Mouse (Mus musculus) neural tube, embryonic 11.5 days (tissue): ENCODE results near the gene Rras2. TPM values are rescaled to one million over a fixed set of nuclear protein-coding genes. Genes with fewer than 3 reads are reported as not detected.

Experiments used
- ATAC-seq: fragments of 200-750 bp; cut with Nextera tagmentation; 2 replicates; pipeline ENCODE4 v1.8.0; 2017; ENCODE audit warnings: moderate number of reproducible peaks, mild to moderate bottlenecking, moderate TSS enrichment, moderate library complexity; ENCODE audit not compliant: insufficient read depth, low FRiP score, low TSS enrichment
- DNase-seq: peaks from one replicate; pipeline ENCODE4 v3.0.0-alpha.2; 2015; ENCODE audit warnings: low spot score
- H3K27ac ChIP-seq: fragments of 300-500 bp; sonication (generic); 2 replicates; pipeline ENCODE4 v1.5.1; 2014; ENCODE audit warnings: low read depth, mild to moderate bottlenecking, low read length
- H3K27me3 ChIP-seq: fragments of 300-500 bp; sonication (generic); 2 replicates; pipeline ENCODE4 v1.6.1; 2014; ENCODE audit warnings: mild to moderate bottlenecking, low read length, mixed read lengths; ENCODE audit not compliant: control insufficient read depth, insufficient read depth
- H3K36me3 ChIP-seq: fragments of 300-500 bp; sonication (generic); 2 replicates; pipeline ENCODE4 v1.6.1; 2014; ENCODE audit warnings: mild to moderate bottlenecking, low read length, moderate library complexity, mixed read lengths; ENCODE audit not compliant: control insufficient read depth, insufficient read depth
- H3K4me1 ChIP-seq: fragments of 300-500 bp; sonication (generic); 2 replicates; pipeline ENCODE4 v1.6.1; 2014; ENCODE audit warnings: low read length, mixed read lengths; ENCODE audit not compliant: control insufficient read depth, insufficient read depth
- H3K4me2 ChIP-seq: fragments of 300-500 bp; sonication (generic); 2 replicates; pipeline ENCODE4 v1.6.1; 2014; ENCODE audit warnings: low read depth, mild to moderate bottlenecking, moderate library complexity
- H3K4me3 ChIP-seq: fragments of 300-500 bp; sonication (generic); 2 replicates; pipeline ENCODE4 v1.5.1; 2014; ENCODE audit warnings: low read depth, low read length
- H3K9ac ChIP-seq: fragments of 300-500 bp; sonication (generic); 2 replicates; pipeline ENCODE4 v1.6.1; 2014; ENCODE audit warnings: mild to moderate bottlenecking, low read length
- H3K9me3 ChIP-seq: fragments of 300-500 bp; sonication (generic); 2 replicates; pipeline ENCODE4 v1.6.1; 2016; ENCODE audit warnings: low read length; ENCODE audit not compliant: control insufficient read depth
- WGBS: fragments of 180-500 bp; shearing (Covaris S2); extraction: QIAGEN DNeasy Blood & Tissue Kit; methylation state at CpG from one replicate; pipeline ENCODE4 v1.1.7; 2014; 5-methylcytosine and 5-hydroxymethylcytosine counted together
- polyA plus RNA-seq: library from polyadenylated mRNA; unstranded; fragments of >200 nt; fragmentation: Nextera tagmentation; extraction: Ambion mirVana; gene quantifications from 2 replicates; pipeline ENCODE4 v1.2.1, GENCODE M21; 2014

Gene Rras2
- polyA plus RNA-seq, 1 experiment from 2014 or later = 25.4 TPM

DNA sequence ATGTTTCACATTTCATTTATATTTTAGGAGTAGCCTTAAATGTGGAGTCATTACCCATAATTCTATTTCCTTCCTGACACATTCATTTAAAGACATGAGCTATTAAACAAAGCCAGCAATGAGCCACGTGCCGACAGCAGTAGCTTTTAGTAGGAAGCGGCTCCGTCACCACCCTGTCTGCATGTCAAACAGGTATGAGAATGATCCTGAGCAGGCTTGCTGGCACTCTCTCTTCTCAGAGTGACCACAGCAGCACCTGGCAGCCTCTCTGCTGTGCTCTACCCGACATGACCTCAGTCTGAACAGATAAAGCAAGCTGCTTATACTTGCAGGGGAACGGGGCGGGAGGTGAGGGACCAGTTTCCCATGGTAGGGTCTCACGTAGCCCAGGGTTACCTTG lies 54.0 kb downstream of the Rras2 start:
- WGBS = 77% methylated on average over 8 of the region's 8 CpGs
- no peak overlapping the region for H3K27ac ChIP-seq

DNA sequence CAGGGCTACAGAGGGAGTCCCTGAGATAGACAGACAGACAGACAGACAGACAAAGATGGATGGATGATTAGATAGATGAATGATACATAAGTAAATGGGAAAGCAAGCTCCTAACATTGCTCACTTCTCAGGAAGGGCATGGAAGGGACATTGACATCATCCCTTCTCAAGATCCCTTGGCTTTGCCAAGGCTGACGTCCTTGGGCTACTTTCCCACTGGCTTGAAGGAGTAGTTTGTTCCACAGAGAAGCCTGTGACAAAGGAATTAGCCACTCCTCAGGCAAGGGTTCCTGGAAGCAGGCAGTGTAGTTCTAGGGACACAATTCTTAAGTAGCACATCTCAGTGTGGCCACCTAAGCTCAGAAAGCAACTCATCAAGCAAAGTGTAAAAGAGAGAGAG lies 55.1 kb downstream of the Rras2 start:
- H3K27ac ChIP-seq = no peak overlapping the region
- 0 out of 2 replicates have a peak, but pooled peaks cover 4% of the 10 kb centered on the region for H3K4me1 ChIP-seq
- H3K9me3 ChIP-seq = no peaks in the 10 kb centered on the region
- no peak for ATAC-seq
- no peaks in the 10 kb centered on the region for H3K27me3 ChIP-seq
- no peak overlapping the region for H3K4me3 ChIP-seq
- no peak overlapping the region for H3K9ac ChIP-seq
- no peaks in the 10 kb centered on the region for H3K36me3 ChIP-seq
- 75% methylated on average over 1 of the region's 1 CpGs for WGBS
- DNase-seq = no peak
- H3K4me2 ChIP-seq = no peak overlapping the region

More for the DNA sequence above, 54.0 kb downstream of the Rras2 start:
- Histone ChIP-seq H3K36me3 (no peaks in the 10 kb centered on the region), H3K4me3 (no peak overlapping the region), H3K4me2 (no peak overlapping the region), H3K27me3 (no peaks in the 10 kb centered on the region), H3K4me1 (0 out of 2 replicates have a peak, but pooled peaks cover 4% of the 10 kb centered on the region), H3K9ac (no peak overlapping the region; the same call in 1 of the 2 replicates), H3K9me3 (no peaks in the 10 kb centered on the region)
- DNase-seq (no peak), ATAC-seq (no peak)

DNA sequence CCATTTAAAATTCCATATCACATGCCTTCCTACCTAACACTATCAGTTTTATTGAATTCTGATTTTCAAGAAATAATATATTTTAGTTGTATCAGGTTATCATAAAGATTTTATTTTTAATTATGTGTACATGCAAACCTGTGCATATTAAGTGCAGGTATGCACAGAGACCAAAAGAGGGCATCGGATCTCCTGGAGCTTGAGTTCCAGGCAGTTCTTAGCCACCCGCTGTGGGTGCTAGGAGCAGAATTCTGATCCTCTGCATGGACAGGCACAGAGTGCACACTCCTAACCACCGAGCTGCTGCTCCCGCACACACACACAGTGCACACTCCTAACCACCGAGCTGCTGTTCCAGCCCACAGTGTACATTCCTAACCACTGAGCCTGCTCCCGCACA lies 57.1 kb downstream of the Rras2 start:
- Histone ChIP-seq H3K4me2 (no peak overlapping the region), H3K36me3 (no peaks in the 10 kb centered on the region; the same call in 1 of the 2 replicates), H3K27ac (no peak overlapping the region), H3K4me3 (no peak overlapping the region), H3K9ac (no peak overlapping the region), H3K27me3 (no peaks in the 10 kb centered on the region), H3K4me1 (no peaks in the 10 kb centered on the region), H3K9me3 (no peaks in the 10 kb centered on the region)
- DNase-seq (no peak), ATAC-seq (no peak)
- 92% methylated on average over 5 of the region's 6 CpGs for WGBS

- no peak overlapping the region for H3K4me3 ChIP-seq
- H3K9me3 ChIP-seq = no peaks in the 10 kb centered on the region
- H3K36me3 ChIP-seq = no peaks in the 10 kb centered on the region; the same call in 1 of the 2 replicates
- 73% methylated on average over 6 of the region's 6 CpGs for WGBS
- ATAC-seq (no peak), DNase-seq (no peak)
- no peak overlapping the region for H3K9ac ChIP-seq
- no peak overlapping the region for H3K27ac ChIP-seq
- H3K4me1 ChIP-seq = no peaks in the 10 kb centered on the region
- H3K27me3 ChIP-seq = no peaks in the 10 kb centered on the region
- no peak overlapping the region for H3K4me2 ChIP-seq
Measured at GRCm38 (mm10) chr7:114058927-114059441, 58.6 kb downstream of the Rras2 start.

- Histone ChIP-seq H3K9me3 (no peaks in the 10 kb centered on the region), H3K4me3 (no peak overlapping the region), H3K4me2 (no peak overlapping the region), H3K9ac (no peak overlapping the region), H3K4me1 (no peaks in the 10 kb centered on the region), H3K27me3 (no peaks in the 10 kb centered on the region), H3K36me3 (no peaks in the 10 kb centered on the region; the same call in 1 of the 2 replicates), H3K27ac (no peak overlapping the region)
- WGBS = 95% methylated on average over 16 of the region's 16 CpGs
- DNase-seq (no peak), ATAC-seq (no peak)
Measured at GRCm38 (mm10) chr7:114058166-114058565, 59.4 kb downstream of the Rras2 start.

- H3K4me1 ChIP-seq = no peaks in the 10 kb centered on the region
- no peak overlapping the region for H3K9ac ChIP-seq
- DNase-seq (no peak), ATAC-seq (no peak)
- H3K4me3 ChIP-seq = no peak overlapping the region
- H3K9me3 ChIP-seq = no peaks in the 10 kb centered on the region
- no peaks in the 10 kb centered on the region; the same call in 1 of the 2 replicates for H3K36me3 ChIP-seq
- H3K27me3 ChIP-seq = no peaks in the 10 kb centered on the region
- no peak overlapping the region for H3K4me2 ChIP-seq
- no peak overlapping the region for H3K27ac ChIP-seq
- WGBS = 90% methylated on average over 4 of the region's 4 CpGs
Measured at GRCm38 (mm10) chr7:114053720-114054119, 63.9 kb downstream of the Rras2 start.

- ATAC-seq = no peak
- WGBS = 89% methylated on average over 2 of the region's 2 CpGs
- Histone ChIP-seq H3K4me2 (no peak overlapping the region), H3K4me3 (no peak overlapping the region), H3K36me3 (no peaks in the 10 kb centered on the region), H3K27ac (no peak overlapping the region), H3K27me3 (no peaks in the 10 kb centered on the region), H3K9me3 (no peaks in the 10 kb centered on the region), H3K9ac (no peak overlapping the region), H3K4me1 (no peaks in the 10 kb centered on the region)
- DNase-seq = no peak
Measured at GRCm38 (mm10) chr7:114045814-114046213, 71.8 kb downstream of the Rras2 start.

DNA sequence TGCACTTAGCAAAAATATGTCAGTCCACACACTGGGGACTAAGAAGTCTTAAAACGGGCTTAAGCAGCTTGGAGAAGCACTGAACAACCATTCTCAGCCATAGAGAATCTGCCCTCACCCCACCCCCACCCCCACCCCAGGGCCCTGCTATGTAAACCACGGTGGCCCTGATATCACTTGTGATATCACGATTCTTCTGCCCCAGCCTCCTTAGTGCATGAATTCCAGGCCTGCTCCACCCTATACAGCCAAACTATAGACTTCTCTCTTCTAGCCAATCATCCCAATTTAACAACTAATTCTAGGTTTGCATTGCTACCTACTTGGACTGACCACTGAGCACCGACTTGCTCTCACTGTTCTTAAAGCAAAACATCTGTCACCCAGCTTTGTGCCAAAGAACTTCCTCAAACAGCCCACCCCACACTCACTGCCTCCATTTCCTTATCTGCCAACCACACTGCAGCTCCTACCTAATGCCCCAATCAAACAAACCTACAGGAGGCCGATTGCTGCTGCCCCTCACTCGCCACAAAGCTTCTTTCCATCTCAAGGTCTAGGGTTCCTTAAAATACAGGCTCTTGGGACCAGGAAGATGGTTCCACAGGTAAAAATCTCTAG lies 73.5 kb downstream of the Rras2 start:
- ATAC-seq (no peak), DNase-seq (no peak)
- no peaks in the 10 kb centered on the region for H3K9me3 ChIP-seq
- H3K4me2 ChIP-seq = no peak overlapping the region
- 84% methylated on average over 6 of the region's 6 CpGs for whole genome bisulfite sequencing
- no peak overlapping the region for H3K27ac ChIP-seq
- no peak overlapping the region for H3K4me3 ChIP-seq
- no peaks in the 10 kb centered on the region for H3K4me1 ChIP-seq
- no peak overlapping the region for H3K9ac ChIP-seq
- no peaks in the 10 kb centered on the region for H3K27me3 ChIP-seq
- H3K36me3 ChIP-seq = no peaks in the 10 kb centered on the region
